Mouse (Mus musculus) embryonic facial prominence, embryonic 14.5 days (tissue): ENCODE data around the gene Nav2. TPM values are rescaled to one million over a fixed set of nuclear protein-coding genes. Genes with fewer than 3 reads are reported as not detected.

Source experiments
- ATAC-seq: fragments of 200-750 bp; cut with Nextera tagmentation; 2 replicates; pipeline ENCODE4 v1.8.0; 2017; ENCODE audit warnings: low read depth, moderate number of reproducible peaks, moderate TSS enrichment
- DNase-seq: peaks from one replicate; pipeline ENCODE4 v3.0.0-alpha.2; 2015; ENCODE audit warnings: low spot score
- H3K27ac ChIP-seq: fragments of 300-500 bp; sonication (generic); replicated peaks from 2 replicates; pipeline ENCODE4 v1.5.1; 2014; ENCODE audit warnings: low read depth, mild to moderate bottlenecking, low read length, moderate library complexity
- H3K27me3 ChIP-seq: fragments of 300-500 bp; sonication (generic); replicated peaks from 2 replicates; pipeline ENCODE4 v1.6.1; 2014; ENCODE audit warnings: low read length; ENCODE audit not compliant: control insufficient read depth, insufficient read depth
- H3K36me3 ChIP-seq: fragments of 300-500 bp; sonication (generic); 2 replicates; pipeline ENCODE4 v1.6.1; 2014; ENCODE audit warnings: low read length, mixed read lengths; ENCODE audit not compliant: control insufficient read depth, insufficient read depth
- H3K4me1 ChIP-seq: fragments of 300-500 bp; sonication (generic); 2 replicates; pipeline ENCODE4 v1.6.1; 2014; ENCODE audit warnings: antibody characterized with exemption, low read length; ENCODE audit not compliant: control insufficient read depth, insufficient read depth
- H3K4me2 ChIP-seq: fragments of 300-500 bp; sonication (generic); 2 replicates; pipeline ENCODE4 v1.6.1; 2014; ENCODE audit warnings: low read depth, mild to moderate bottlenecking, low read length, moderate library complexity, mixed read lengths
- H3K4me3 ChIP-seq: fragments of 300-500 bp; sonication (generic); 2 replicates; pipeline ENCODE4 v1.5.1; 2014; ENCODE audit warnings: low read depth, mild to moderate bottlenecking, low read length
- H3K9ac ChIP-seq: fragments of 300-500 bp; sonication (generic); 2 replicates; pipeline ENCODE4 v1.6.1; 2014; ENCODE audit warnings: low read depth, mild to moderate bottlenecking, low read length, moderate library complexity, mixed read lengths
- H3K9me3 ChIP-seq: fragments of 300-500 bp; sonication (generic); 2 replicates; pipeline ENCODE4 v1.6.1; 2016; ENCODE audit warnings: low read length; ENCODE audit not compliant: control insufficient read depth
- WGBS: fragments of 180-500 bp; shearing (Covaris S2); extraction: QIAGEN DNeasy Blood & Tissue Kit; methylation state at CpG from one replicate; pipeline ENCODE4 v1.1.7; 2014; 5-methylcytosine and 5-hydroxymethylcytosine counted together
- polyA plus RNA-seq: library from polyadenylated mRNA; unstranded; fragments of >200 nt; fragmentation: Nextera tagmentation; extraction: Ambion mirVana; gene quantifications from 2 replicates; pipeline ENCODE4 v1.2.1, GENCODE M21; 2014

Gene Nav2
- polyA plus RNA-seq, 1 experiment from 2014 or later: 13.5 TPM

GRCm38 (mm10) chr7:49120935-49121691, 212.6 kb downstream of the Nav2 start:
- H3K9ac ChIP-seq: no peak overlapping the region
- WGBS: 42% methylated on average over 20 of the region's 20 CpGs
- H3K4me2 ChIP-seq: no peak overlapping the region
- no peaks in the 10 kb centered on the region for H3K9me3 ChIP-seq
- H3K27ac ChIP-seq: no peak overlapping the region
- H3K27me3 ChIP-seq: peaks cover 14% of the 10 kb centered on the region
- H3K4me3 ChIP-seq: no peak overlapping the region
- no peaks in the 10 kb centered on the region for H3K36me3 ChIP-seq
- DNase-seq (peak; percentile 86), ATAC-seq (peak; percentile 86)
- no peaks in the 10 kb centered on the region for H3K4me1 ChIP-seq

GRCm38 (mm10) chr7:49122498-49122897, 214.0 kb downstream of the Nav2 start:
- ATAC-seq (no peak), DNase-seq (no peak)
- H3K9ac ChIP-seq: no peak overlapping the region
- H3K9me3 ChIP-seq: no peaks in the 10 kb centered on the region
- no peaks in the 10 kb centered on the region for H3K4me1 ChIP-seq
- WGBS: 69% methylated on average over 7 of the region's 7 CpGs
- no peak overlapping the region for H3K4me3 ChIP-seq
- no peak overlapping the region for H3K4me2 ChIP-seq
- H3K27ac ChIP-seq: no peak overlapping the region
- peaks cover 14% of the 10 kb centered on the region for H3K27me3 ChIP-seq
- H3K36me3 ChIP-seq: no peaks in the 10 kb centered on the region

- H3K27ac ChIP-seq: no peak overlapping the region
- peaks cover 7% of the 10 kb centered on the region; the same call in 1 of the 2 replicates for H3K27me3 ChIP-seq
- no peak for ATAC-seq
- no peak overlapping the region for H3K4me3 ChIP-seq
- no peak overlapping the region for H3K9ac ChIP-seq
- H3K4me1 ChIP-seq: no peaks in the 10 kb centered on the region
- no peaks in the 10 kb centered on the region for H3K9me3 ChIP-seq
- no peaks in the 10 kb centered on the region for H3K36me3 ChIP-seq
- H3K4me2 ChIP-seq: no peak overlapping the region
- DNase-seq: peak; percentile 54
- 31% methylated on average over 3 of the region's 3 CpGs for WGBS
Measured at GRCm38 (mm10) chr7:49125545-49125944, 217.0 kb downstream of the Nav2 start.

GRCm38 (mm10) chr7:49128224-49128623, 219.7 kb downstream of the Nav2 start:
- Histone ChIP-seq H3K9ac (no peak overlapping the region), H3K27ac (no peak overlapping the region), H3K27me3 (no peaks in the 10 kb centered on the region; the same call in 1 of the 2 replicates), H3K4me1 (no peaks in the 10 kb centered on the region), H3K36me3 (no peaks in the 10 kb centered on the region), H3K4me2 (no peak overlapping the region), H3K4me3 (no peak overlapping the region), H3K9me3 (no peaks in the 10 kb centered on the region)
- WGBS: 83% methylated on average over 8 of the region's 8 CpGs
- ATAC-seq (no peak), DNase-seq (no peak)

GRCm38 (mm10) chr7:49132851-49133351, 224.4 kb downstream of the Nav2 start:
- 24% methylated on average over 10 of the region's 10 CpGs for WGBS
- peak; percentile 83 for ATAC-seq
- Histone ChIP-seq H3K36me3 (no peaks in the 10 kb centered on the region), H3K4me3 (no peak overlapping the region), H3K4me2 (peak overlapping the region; percentile 18; the same call in 1 of the 2 replicates), H3K4me1 (no peaks in the 10 kb centered on the region), H3K9me3 (0 out of 2 replicates have a peak, but pooled peaks cover 3% of the 10 kb centered on the region), H3K27ac (no peak overlapping the region), H3K27me3 (no peaks in the 10 kb centered on the region), H3K9ac (no peak overlapping the region)
- DNase-seq: peak; percentile 86

- H3K4me1 ChIP-seq: no peaks in the 10 kb centered on the region
- H3K27ac ChIP-seq: no peak overlapping the region
- H3K9me3 ChIP-seq: 0 out of 2 replicates have a peak, but pooled peaks cover 3% of the 10 kb centered on the region
- no peaks in the 10 kb centered on the region for H3K27me3 ChIP-seq
- H3K4me3 ChIP-seq: no peak overlapping the region
- no peak overlapping the region for H3K9ac ChIP-seq
- H3K36me3 ChIP-seq: no peaks in the 10 kb centered on the region
- 69% methylated on average over 5 of the region's 5 CpGs for WGBS
- H3K4me2 ChIP-seq: no peak overlapping the region
- ATAC-seq (no peak), DNase-seq (no peak)
Measured at GRCm38 (mm10) chr7:49134396-49134795, 225.9 kb downstream of the Nav2 start.

GRCm38 (mm10) chr7:49139762-49140161, 231.2 kb downstream of the Nav2 start:
- 80% methylated on average over 2 of the region's 2 CpGs for WGBS
- H3K36me3 ChIP-seq: no peaks in the 10 kb centered on the region
- H3K4me1 ChIP-seq: no peaks in the 10 kb centered on the region
- DNase-seq: no peak
- no peak overlapping the region for H3K4me2 ChIP-seq
- H3K4me3 ChIP-seq: no peak overlapping the region
- no peak overlapping the region for H3K9ac ChIP-seq
- peaks cover 3% of the 10 kb centered on the region; the same call in 1 of the 2 replicates for H3K9me3 ChIP-seq
- no peak for ATAC-seq
- no peaks in the 10 kb centered on the region for H3K27me3 ChIP-seq
- no peak overlapping the region for H3K27ac ChIP-seq

GRCm38 (mm10) chr7:49143966-49144365, 235.4 kb downstream of the Nav2 start:
- DNase-seq: no peak
- Histone ChIP-seq H3K27ac (no peak overlapping the region), H3K27me3 (no peaks in the 10 kb centered on the region), H3K4me1 (no peaks in the 10 kb centered on the region), H3K4me3 (no peak overlapping the region), H3K36me3 (no peaks in the 10 kb centered on the region), H3K4me2 (no peak overlapping the region), H3K9me3 (no peaks in the 10 kb centered on the region; the same call in 1 of the 2 replicates), H3K9ac (no peak overlapping the region)
- no peak for ATAC-seq
- 72% methylated on average over 7 of the region's 7 CpGs for WGBS
